Mouse (Mus musculus) spleen, postnatal 14 days (tissue): ENCODE measurements around the gene Xylb.

Experiments
- DNase-seq, 2 experiments: peaks; one replicate each; pipeline ENCODE4 v3.0.0; 2021 to 2022; ENCODE audit warnings: low spot score in 2 of 2

The Xylb gene

GRCm38 (mm10) chr9:119401801-119402214, 44.6 kb downstream of the Xylb start, which contains the start of gene Acvr2b:
Gene Acvr2b, plus strand, starts transcription at chr9:119402118.
- peak; percentile 54 to 60 for DNase-seq

- no peak for DNase-seq
Measured at GRCm38 (mm10) chr9:119402253-119403235, 45.4 kb downstream of the Xylb start.

- no peak for DNase-seq
Measured at GRCm38 (mm10) chr9:119403236-119403641, 46.1 kb downstream of the Xylb start.

GRCm38 (mm10) chr9:119404090-119404489, 46.9 kb downstream of the Xylb start:
- no peak for DNase-seq

- DNase-seq: no peak
Measured at GRCm38 (mm10) chr9:119407884-119408283, 50.7 kb downstream of the Xylb start.

GRCm38 (mm10) chr9:119408898-119409664, 51.9 kb downstream of the Xylb start:
- no peak for DNase-seq

- no peak for DNase-seq
Measured at GRCm38 (mm10) chr9:119409864-119410263, 52.7 kb downstream of the Xylb start.

- DNase-seq: no peak
Measured at GRCm38 (mm10) chr9:119418025-119418424, 60.8 kb downstream of the Xylb start.

- DNase-seq: no peak
Measured at GRCm38 (mm10) chr9:119419852-119420438, 62.8 kb downstream of the Xylb start.

GRCm38 (mm10) chr9:119425217-119425975, 68.2 kb downstream of the Xylb start:
- DNase-seq: no peak

- no peak for DNase-seq
Measured at GRCm38 (mm10) chr9:119425976-119426415, 68.8 kb downstream of the Xylb start.

- no peak for DNase-seq
Measured at GRCm38 (mm10) chr9:119426483-119426882, 69.3 kb downstream of the Xylb start.

GRCm38 (mm10) chr9:119430311-119430710, 73.1 kb downstream of the Xylb start:
- peak in 1 of 2 experiments; percentile 50 for DNase-seq

- DNase-seq: no peak
Measured at GRCm38 (mm10) chr9:119435855-119436254, 78.7 kb downstream of the Xylb start.

GRCm38 (mm10) chr9:119438065-119438464, 80.9 kb downstream of the Xylb start:
- no peak for DNase-seq

- no peak for DNase-seq
Measured at GRCm38 (mm10) chr9:119438498-119439000, 81.4 kb downstream of the Xylb start.
